9 mouse cellular contexts compared by ENCODE assay signal in genomic region chr5:57757436-57757898, GRCm38 (mm10). TPM values are rescaled to one million over a fixed set of nuclear protein-coding genes. Genes with fewer than 3 reads are reported as not detected.
DNase-seq lines count a peak whose midpoint lies in the region; ATAC-seq and TF ChIP-seq lines count a peak whose summit lies in the region.
"Had no signal": no experiment of that assay in that cellular context is flagged by ENCODE, and none has a peak within 500 bp of the region (broad histone marks: within the 10 kb centered on the region; RNA-seq: fewer than 3 reads in every experiment).

No protein-coding gene starts in this region.

- intact Hi-C loops in left cerebral cortex, postnatal 36 days (cut with DNase I): no loop called here

- no peak for ATAC-seq in forebrain, embryonic 11.5 days (replicated peaks; ENCODE audit: low FRiP score)
- no peak for ATAC-seq in megakaryocyte, adult 5-6 weeks (ENCODE audit: poor library complexity, severe bottlenecking)
- ATAC-seq in embryonic facial prominence, embryonic 14.5 days (ENCODE audit: low read depth): peak; percentile 70; the same call in 1 of the 2 replicates
- ATAC-seq in liver, embryonic 14.5 days (ENCODE audit: insufficient read depth): peak; percentile 47; the same call in 1 of the 2 replicates
- ATAC-seq in erythroblast, adult 5-6 weeks (replicated peaks; ENCODE audit: low FRiP score, poor library complexity, severe bottlenecking): no peak

- TF ChIP-seq EP300 in liver, embryonic 14.5 days (IDR thresholded peaks at IDR 0.05; ENCODE audit: low read depth): no peak

- H3K36me3 ChIP-seq in forebrain, embryonic 10.5 days (replicated peaks): no peaks in the 10 kb centered on the region
- H3K36me3 ChIP-seq in forebrain, embryonic 11.5 days (ENCODE audit: control insufficient read depth, insufficient read depth, low read length): no peaks in the 10 kb centered on the region
- peaks cover 4% of the 10 kb centered on the region for H3K36me3 ChIP-seq in megakaryocyte, embryonic 14.5 days (replicated peaks; ENCODE audit: low read length)
- no peaks in the 10 kb centered on the region for H3K36me3 ChIP-seq in embryonic facial prominence, embryonic 14.5 days (ENCODE audit: control insufficient read depth, insufficient read depth, low read length)
- no peaks in the 10 kb centered on the region for H3K36me3 ChIP-seq in liver, embryonic 14.5 days (replicated peaks; ENCODE audit: control insufficient read depth, insufficient read depth, low read depth)

- peak overlapping the region; percentile 63 for H3K27ac ChIP-seq in forebrain, embryonic 10.5 days
- no peak overlapping the region for H3K27ac ChIP-seq in forebrain, embryonic 11.5 days (ENCODE audit: low read depth, low read length)
- H3K27ac ChIP-seq in embryonic facial prominence, embryonic 14.5 days (replicated peaks; ENCODE audit: low read depth, low read length): peak overlapping the region; percentile 33; the same call in 1 of the 2 replicates
- H3K27ac ChIP-seq in liver, embryonic 14.5 days: peak overlapping the region; percentile 35; the same call in 1 of the 2 replicates

- no peaks in the 10 kb centered on the region for H3K27me3 ChIP-seq in forebrain, embryonic 10.5 days (ENCODE audit: poor library complexity, severe bottlenecking)
- H3K27me3 ChIP-seq in forebrain, embryonic 11.5 days (ENCODE audit: control insufficient read depth, insufficient read depth, low read length): no peaks in the 10 kb centered on the region
- no peaks in the 10 kb centered on the region for H3K27me3 ChIP-seq in megakaryocyte, embryonic 14.5 days (replicated peaks)
- H3K27me3 ChIP-seq in embryonic facial prominence, embryonic 14.5 days (replicated peaks; ENCODE audit: control insufficient read depth, insufficient read depth, low read length): no peaks in the 10 kb centered on the region
- no peaks in the 10 kb centered on the region for H3K27me3 ChIP-seq in liver, embryonic 14.5 days (ENCODE audit: control insufficient read depth, insufficient read depth, low read length)

- H3K9me3 ChIP-seq in forebrain, embryonic 10.5 days: no peaks in the 10 kb centered on the region
- H3K9me3 ChIP-seq in forebrain, embryonic 11.5 days (ENCODE audit: control insufficient read depth, low read length): no peaks in the 10 kb centered on the region
- no peaks in the 10 kb centered on the region for H3K9me3 ChIP-seq in megakaryocyte, embryonic 14.5 days
- no peaks in the 10 kb centered on the region for H3K9me3 ChIP-seq in embryonic facial prominence, embryonic 14.5 days (ENCODE audit: control insufficient read depth, low read length)
- no peaks in the 10 kb centered on the region for H3K9me3 ChIP-seq in liver, embryonic 14.5 days (ENCODE audit: control insufficient read depth, low read length)

- peaks cover 17% of the 10 kb centered on the region for H3K4me1 ChIP-seq in forebrain, embryonic 10.5 days
- 0 out of 2 replicates have a peak, but pooled peaks cover 4% of the 10 kb centered on the region for H3K4me1 ChIP-seq in forebrain, embryonic 11.5 days (replicated peaks; ENCODE audit: control insufficient read depth, insufficient read depth, low read length)
- peaks cover 57% of the 10 kb centered on the region for H3K4me1 ChIP-seq in megakaryocyte, embryonic 14.5 days
- H3K4me1 ChIP-seq in embryonic facial prominence, embryonic 14.5 days (ENCODE audit: control insufficient read depth, insufficient read depth, low read length): peaks cover 12% of the 10 kb centered on the region
- peaks cover 22 to 30% of the 10 kb centered on the region in 2 experiments for H3K4me1 ChIP-seq in liver, embryonic 14.5 days (replicated peaks; ENCODE audit: control insufficient read depth in 2 of 2, insufficient read depth in 2 of 2, low read length in 1 of 2)

- no peak overlapping the region for H3K4me3 ChIP-seq in forebrain, embryonic 10.5 days
- no peak overlapping the region for H3K4me3 ChIP-seq in forebrain, embryonic 11.5 days (ENCODE audit: low read depth, low read length)
- H3K4me3 ChIP-seq in megakaryocyte, embryonic 14.5 days (replicated peaks): peak overlapping the region; percentile 84
- no peak overlapping the region for H3K4me3 ChIP-seq in embryonic facial prominence, embryonic 14.5 days (ENCODE audit: low read depth, low read length)
- no peak overlapping the region for H3K4me3 ChIP-seq in liver, embryonic 14.5 days (ENCODE audit: insufficient read depth in 1 of 2, low read depth in 2 of 2, low read length in 2 of 2)

- DNase-seq in forebrain, embryonic 10.5 days (ENCODE audit: extremely low spot score, low spot score): no peak
- DNase-seq in forebrain, embryonic 11.5 days (ENCODE audit: low spot score): no peak
- peak; percentile 69 for DNase-seq in embryonic facial prominence, embryonic 14.5 days (ENCODE audit: low spot score)
- DNase-seq in liver, embryonic 14.5 days (ENCODE audit: low read depth in 3 of 3, low spot score in 3 of 3): no peak
- no peak for DNase-seq in left cerebral cortex, postnatal 36 days (ENCODE audit: low spot score in 2 of 2)
- DNase-seq: cerebellum, adult 9-11 months had no signal

- WGBS in forebrain, embryonic 10.5 days: 42% methylated on average over 4 of the region's 4 CpGs
- 39% methylated on average over 4 of the region's 4 CpGs for WGBS in forebrain, embryonic 11.5 days
- 23% methylated on average over 4 of the region's 4 CpGs for WGBS in embryonic facial prominence, embryonic 14.5 days
- 27% methylated on average over 4 of the region's 4 CpGs for WGBS in liver, embryonic 14.5 days (ENCODE audit: insufficient replicate concordance)

- no peak overlapping the region for H3K9ac ChIP-seq in forebrain, embryonic 11.5 days (ENCODE audit: low read length)
- H3K9ac ChIP-seq in embryonic facial prominence, embryonic 14.5 days (ENCODE audit: low read depth, low read length): no peak overlapping the region
- H3K9ac ChIP-seq in liver, embryonic 14.5 days (replicated peaks): no peak overlapping the region; the same call in 1 of the 2 replicates

- no peak for TF ChIP-seq CTCF in liver, embryonic 14.5 days (IDR thresholded peaks at IDR 0.05; ENCODE audit: low read depth)

- no peak overlapping the region for H3K4me2 ChIP-seq in forebrain, embryonic 11.5 days (ENCODE audit: low read depth, low read length, severe bottlenecking)
- no peak overlapping the region for H3K4me2 ChIP-seq in embryonic facial prominence, embryonic 14.5 days (ENCODE audit: low read depth, low read length)
- H3K4me2 ChIP-seq in liver, embryonic 14.5 days (ENCODE audit: low read depth): no peak overlapping the region

RNA-seq across cellular contexts. Expression of gene Pcdh7, which starts 39.7 kb away (rescaled TPM):
- 2.3 and 4.2 TPM in 2 replicates for polyA plus RNA-seq in forebrain, embryonic 10.5 days (2016; fragmentation: Nextera tagmentation; extraction: Ambion mirVana)
- 4.8 and 5.1 TPM in 2 replicates for polyA plus RNA-seq in forebrain, embryonic 11.5 days (2014; fragmentation: Nextera tagmentation; extraction: Ambion mirVana)
- 4.7 and 4.8 TPM in 2 replicates for polyA plus RNA-seq in megakaryocyte, embryonic 14.5 days (2012; ENCODE audit: insufficient read depth, low replicate concordance)
- total RNA-seq in megakaryocyte, adult 5-6 weeks (2015): 0.16 and 1.1 TPM in 2 replicates
- total RNA-seq in megakaryocyte, adult 5-6 weeks (2017): 0.26 TPM in 1 of 2 replicates, not detected in the other
- polyA plus RNA-seq in embryonic facial prominence, embryonic 14.5 days (2014; fragmentation: Nextera tagmentation; extraction: Ambion mirVana): 14.0 TPM in 2 replicates
- polyA plus RNA-seq in liver, embryonic 14.5 days (2012; rRNA removed): 0.57 and 0.64 TPM in 2 replicates
- 0.34 and 0.49 TPM in 2 replicates for polyA plus RNA-seq in liver, embryonic 14.5 days (2014; fragmentation: Nextera tagmentation; extraction: Ambion mirVana)
- 0.19 and 1.5 TPM in 2 replicates for total RNA-seq in erythroblast, adult 5-6 weeks (2015; ENCODE audit: low replicate concordance)
- 1.4 TPM in 1 of 2 replicates, not detected in the other for total RNA-seq in erythroblast, adult 5-6 weeks (2017; ENCODE audit: low replicate concordance)
- total RNA-seq in left cerebral cortex, postnatal 36 days (2021): 100 to 1,000 TPM; 152 to 173 TPM

Comparison
In these comparisons a context has a peak if more than half of its experiments do, and no peak if none do; other contexts are left out.
1. ATAC-seq: peak in embryonic facial prominence, embryonic 14.5 days (single experiment) and liver, embryonic 14.5 days (single experiment); none in forebrain, embryonic 11.5 days (single experiment), megakaryocyte, adult 5-6 weeks (single experiment) and erythroblast, adult 5-6 weeks (single experiment).